Mouse (Mus musculus): ENCODE results near the gene Map3k19.

Gene Map3k19

GRCm38 (mm10) chr1:127854486-127855222 is at the start of gene Map3k19:
TSS of gene Map3k19 (minus strand) at chr1:127855031.
- no peak for DNase-seq

GRCm38 (mm10) chr1:127899401-127899800 is 44.6 kb upstream of the Map3k19 start:
- no peak for DNase-seq

- no peak for DNase-seq
Observed at GRCm38 (mm10) chr1:127869276-127869675, 14.4 kb upstream of the Map3k19 start.

DNA sequence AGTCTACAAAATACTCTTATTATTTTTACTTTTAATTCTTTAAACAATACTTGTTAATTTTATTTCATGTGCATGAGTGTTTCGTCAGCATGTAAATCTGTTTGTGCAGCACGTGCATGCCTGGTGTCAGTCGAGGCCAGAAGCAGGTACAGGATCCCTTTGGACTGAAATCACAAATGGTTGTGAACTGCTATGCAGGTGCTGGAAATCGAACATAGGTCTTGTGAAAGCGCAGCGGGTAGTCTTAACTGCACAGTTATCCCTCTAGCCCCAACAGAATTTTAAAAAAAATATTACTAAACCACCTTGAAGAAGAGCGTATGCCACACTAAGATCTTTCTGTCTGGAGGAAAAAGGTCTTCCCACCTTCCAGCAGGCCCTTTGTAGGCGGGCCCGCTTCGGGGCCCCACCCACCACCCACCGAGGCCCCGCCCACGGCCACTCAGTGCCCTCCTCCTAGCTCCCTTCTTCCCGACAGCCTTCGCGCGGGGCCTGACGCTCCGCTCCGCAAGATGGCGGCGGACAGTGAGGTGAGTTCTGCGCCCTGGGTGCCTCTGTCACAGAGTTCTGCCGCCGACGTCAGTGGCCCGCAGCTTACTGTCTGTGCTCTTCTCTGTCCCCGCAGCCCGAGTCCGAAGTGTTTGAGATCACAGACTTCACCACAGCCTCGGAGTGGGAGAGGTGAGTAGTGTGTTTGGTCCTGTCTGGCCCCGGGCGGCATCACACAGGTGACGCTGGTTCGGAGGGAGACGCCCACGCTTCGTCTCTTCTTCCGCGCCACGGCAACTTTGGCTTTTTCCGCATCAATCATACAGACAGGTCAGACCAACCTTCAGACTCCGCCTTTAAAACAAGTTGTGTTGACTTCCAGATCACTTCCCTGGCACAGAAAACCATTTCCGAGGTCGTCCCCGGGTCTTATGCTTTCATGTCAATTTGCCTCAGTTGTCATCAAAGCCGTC is 13.8 kb upstream of the Map3k19 start, which contains the start of gene Rab3gap1:
TSS of gene Rab3gap1 (plus strand) at position 474 of the 962 bp plus-strand sequence.
- DNase-seq, result peak; percentile 88

- no peak for DNase-seq
Observed at GRCm38 (mm10) chr1:127863806-127864205, 9.0 kb upstream of the Map3k19 start.

DNA sequence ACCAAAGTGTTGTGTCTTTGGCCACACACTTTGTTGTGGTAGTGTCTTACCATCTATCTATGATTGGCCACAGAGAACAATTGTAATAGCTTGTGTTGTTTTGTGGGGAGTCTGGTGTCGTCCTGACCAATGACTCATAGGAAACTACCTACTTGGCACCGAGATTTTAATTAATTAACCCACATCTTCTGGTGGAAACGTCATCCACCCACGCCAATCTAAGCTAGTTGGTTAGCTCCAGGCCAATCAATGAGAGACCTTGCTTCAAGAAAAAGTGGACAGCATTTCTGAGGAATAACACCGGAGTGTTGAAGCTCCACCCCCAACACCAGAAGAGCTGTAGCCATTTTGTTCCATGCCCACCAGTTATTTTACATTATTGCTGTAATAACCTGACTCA is 7.1 kb upstream of the Map3k19 start:
- no peak for DNase-seq

GRCm38 (mm10) chr1:127860492-127860891 is 5.7 kb upstream of the Map3k19 start:
- no peak for DNase-seq

DNA sequence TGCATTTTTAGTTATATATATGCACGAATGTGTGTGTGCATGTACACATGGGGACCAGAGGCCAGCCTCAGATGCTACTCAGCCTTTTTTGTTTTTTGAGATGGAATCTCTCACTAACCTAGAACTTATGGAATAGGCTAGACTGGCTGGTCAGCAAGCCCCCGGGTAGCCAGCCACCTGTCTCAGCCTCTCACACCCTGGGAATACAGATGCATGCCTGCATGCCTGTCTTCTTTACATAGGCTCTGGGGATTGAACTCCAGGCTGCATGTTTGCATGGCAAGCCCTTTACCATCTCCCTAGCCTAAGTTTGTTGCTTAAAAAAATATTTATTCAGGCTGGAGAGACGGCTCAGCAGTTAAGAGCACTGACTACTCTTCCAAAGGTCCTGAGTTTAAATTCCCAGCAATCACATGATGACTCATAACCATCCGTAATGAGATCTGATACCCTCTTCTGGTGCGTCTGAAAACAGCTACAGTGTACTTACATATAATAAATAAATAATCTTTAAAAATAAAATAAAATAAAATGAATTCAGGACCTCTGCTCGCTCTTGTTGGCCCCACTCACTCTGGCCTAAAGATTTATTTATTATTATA is 5.1 kb upstream of the Map3k19 start:
- DNase-seq, result no peak

DNA sequence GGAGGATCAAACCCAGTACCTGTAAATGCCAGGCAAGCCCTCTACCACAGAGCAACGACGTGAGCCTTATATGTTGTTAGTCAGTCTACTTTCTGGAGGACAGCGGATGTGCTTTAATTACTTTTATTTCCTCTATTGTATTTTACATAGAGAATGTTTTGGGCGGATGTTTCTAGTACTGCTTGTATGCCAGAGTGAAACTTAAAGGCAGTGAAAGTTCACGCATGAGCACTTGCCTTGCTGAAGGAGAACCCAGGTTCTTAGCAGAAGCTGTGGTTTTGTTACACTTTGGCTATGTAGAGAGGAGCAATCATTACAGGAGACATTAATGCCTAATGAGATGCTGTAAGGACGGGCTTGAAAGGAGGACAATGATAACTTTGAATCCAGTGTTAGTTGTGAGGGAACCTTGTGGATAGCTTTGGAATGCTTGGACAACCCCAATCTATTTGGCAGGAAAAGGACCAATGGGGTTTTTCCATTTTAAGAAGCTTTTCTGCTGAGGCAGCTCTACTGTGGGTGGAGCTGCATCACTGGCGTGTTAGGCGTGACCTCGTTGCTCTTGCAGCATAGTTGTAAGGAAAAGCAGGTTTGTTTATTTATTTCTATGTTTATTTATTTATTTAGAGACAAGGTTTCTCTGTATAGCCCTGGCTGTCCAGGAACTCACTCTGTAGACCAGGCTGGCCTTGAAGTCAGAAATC is 4.3 kb upstream of the Map3k19 start:
- no peak for DNase-seq

- no peak for DNase-seq
Observed at GRCm38 (mm10) chr1:127850075-127850610, 4.7 kb downstream of the Map3k19 start.

GRCm38 (mm10) chr1:127845472-127845871 is 9.4 kb downstream of the Map3k19 start:
- no peak for DNase-seq

GRCm38 (mm10) chr1:127838602-127839001 is 16.2 kb downstream of the Map3k19 start:
- no peak for DNase-seq

DNA sequence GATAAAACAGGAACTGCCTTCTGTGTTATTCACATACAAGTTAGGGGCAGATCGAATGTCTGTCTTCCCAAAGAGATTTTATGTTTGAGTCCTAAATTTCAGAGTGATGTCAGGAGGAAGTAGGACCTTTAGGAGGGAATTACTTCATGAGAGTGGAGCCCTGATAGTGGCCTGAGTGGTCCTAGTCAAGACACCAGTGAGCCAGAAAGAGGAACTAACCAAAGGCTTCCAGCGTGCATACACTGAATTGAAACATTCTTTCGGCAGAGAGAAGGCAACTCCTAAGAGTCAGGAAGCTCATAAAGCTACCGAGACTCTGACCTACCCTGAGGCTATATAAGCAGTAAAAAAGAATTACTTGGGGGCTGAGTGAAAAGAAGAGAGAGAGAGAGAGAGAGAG is 18.2 kb downstream of the Map3k19 start:
- DNase-seq, result no peak

DNA sequence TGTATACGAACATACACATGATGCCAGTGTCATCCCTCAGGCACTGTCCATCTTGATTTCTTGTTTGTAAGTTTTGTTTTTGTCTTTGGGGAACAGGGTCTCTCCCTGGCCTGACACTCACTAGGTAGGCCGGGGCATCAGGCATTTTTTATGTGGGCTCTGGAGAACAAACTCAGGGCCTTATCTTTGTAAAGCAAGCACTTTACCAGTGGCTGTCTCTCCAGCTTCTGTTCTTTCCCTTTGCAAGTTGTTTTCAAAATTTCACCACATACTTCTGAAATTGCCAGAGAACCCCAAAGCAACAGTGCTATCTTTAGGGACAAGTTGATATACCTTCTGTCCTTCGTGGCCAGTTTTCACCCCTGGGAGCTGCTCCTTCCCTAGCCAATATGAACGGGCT is 20.6 kb downstream of the Map3k19 start:
- DNase-seq, result no peak

- no peak for DNase-seq
Observed at GRCm38 (mm10) chr1:127833714-127834113, 21.1 kb downstream of the Map3k19 start.

DNA sequence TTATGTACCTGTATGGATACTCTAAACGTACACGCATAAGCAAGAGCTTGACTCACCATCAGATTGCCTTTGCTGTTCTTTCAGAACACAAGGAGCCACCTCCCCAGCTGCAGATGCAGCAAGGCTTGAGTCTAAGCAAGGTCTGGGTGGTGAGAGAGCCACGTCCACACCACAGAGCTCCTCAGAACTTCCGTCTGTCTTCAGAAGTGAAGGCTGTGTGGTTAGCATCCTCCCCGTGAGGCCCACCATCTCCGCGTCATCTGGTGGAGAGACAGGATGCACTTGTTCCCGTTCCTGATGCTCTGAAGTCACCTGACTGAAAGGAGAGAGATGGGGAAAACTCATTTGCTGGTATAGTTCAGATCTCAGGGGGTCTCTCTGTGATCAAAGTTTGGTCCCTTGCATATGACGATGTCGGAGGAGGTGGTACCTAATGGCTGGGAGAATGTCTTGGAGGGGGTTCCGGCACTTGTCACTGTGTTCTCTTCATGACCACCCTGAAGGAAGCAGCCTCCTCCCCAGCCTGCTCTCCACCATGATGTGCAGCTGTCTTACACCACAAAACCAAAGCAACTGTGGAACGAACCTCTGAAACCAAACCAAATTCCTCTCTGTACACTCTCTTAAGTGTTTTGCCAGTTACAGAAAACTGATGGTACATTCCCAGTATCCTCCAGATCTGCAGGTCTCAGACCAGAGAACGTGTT is 24.5 kb downstream of the Map3k19 start:
- no peak for DNase-seq

GRCm38 (mm10) chr1:127827325-127827724 is 27.5 kb downstream of the Map3k19 start:
- DNase-seq, result peak; percentile 6

DNA sequence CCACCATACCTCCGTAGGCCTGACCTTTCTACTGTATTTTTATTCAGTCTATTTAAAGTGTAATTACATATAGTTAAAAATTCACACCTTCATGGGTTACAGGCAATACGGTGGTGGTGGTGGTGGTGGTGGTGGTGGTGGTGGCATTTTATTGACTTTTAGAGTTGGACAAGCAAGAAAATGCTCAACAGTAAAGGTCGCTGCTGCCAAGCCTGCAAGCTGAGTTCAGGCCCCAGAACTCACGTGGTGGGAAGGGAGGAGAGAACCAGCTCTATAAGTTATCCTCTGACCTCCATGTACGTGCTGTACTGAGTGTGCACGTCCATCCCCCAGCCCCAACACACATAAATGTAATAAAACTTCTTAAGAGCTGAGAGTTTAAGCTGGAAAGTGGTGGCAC is 38.5 kb downstream of the Map3k19 start:
- DNase-seq, result no peak

DNA sequence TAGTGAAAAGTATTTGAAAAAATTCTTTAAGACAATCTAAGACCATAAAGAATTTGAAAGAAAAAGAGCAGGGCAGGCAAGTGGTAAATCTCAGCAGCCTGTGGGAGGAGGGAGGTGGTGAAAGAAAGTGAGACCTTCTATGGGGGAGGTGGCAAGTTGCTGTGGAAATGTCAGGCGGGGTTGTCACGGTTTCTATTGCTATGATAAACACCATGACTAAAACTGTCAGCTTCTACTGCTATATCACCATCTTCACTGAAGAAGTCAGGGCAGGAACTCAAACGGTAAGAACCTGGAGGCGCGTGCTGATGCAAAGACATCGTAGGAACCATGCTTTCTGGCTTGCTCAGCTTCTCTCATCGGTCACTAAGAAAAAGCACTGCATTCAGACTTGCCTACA is 41.9 kb downstream of the Map3k19 start:
- DNase-seq, result no peak

DNA sequence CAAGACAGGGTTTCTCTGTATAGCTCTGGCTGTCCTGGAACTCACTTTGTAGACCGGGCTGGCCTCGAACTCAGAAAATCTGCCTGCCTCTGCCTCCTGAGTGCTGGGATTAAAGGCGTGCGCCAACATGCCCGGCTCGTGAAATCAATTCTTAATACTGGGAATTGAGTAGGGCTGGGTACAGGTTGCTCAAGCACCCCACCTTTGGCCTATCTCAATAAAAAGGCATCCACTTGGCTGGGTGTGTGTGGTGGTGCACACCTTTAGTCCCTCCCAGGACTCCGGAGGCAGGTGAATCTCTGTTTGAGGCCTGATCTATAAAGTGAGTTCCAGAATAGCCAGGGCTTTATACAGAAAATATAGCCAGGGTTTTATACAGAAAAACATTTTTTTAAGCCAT is 46.2 kb downstream of the Map3k19 start:
- no peak for DNase-seq

DNA sequence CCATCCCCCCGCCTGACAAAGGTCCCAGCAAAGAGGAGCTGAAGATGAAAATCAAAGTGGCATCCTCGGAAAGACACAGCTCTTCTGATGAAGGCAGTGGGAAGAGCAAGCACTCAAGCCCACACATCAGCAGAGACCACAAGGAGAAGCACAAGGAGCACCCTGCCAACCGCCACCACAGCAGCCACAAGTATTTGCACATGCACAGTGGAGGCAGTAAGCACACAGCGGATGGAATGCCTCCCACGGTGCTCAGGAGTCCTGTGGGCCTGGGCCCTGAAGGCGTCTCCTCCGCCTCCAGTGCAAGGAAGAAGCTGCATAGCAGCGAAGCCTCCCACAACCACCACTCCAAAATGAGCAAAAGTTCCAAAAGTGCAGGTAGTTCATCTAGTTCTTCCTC is 51.9 kb downstream of the Map3k19 start:
- DNase-seq, result no peak

DNA sequence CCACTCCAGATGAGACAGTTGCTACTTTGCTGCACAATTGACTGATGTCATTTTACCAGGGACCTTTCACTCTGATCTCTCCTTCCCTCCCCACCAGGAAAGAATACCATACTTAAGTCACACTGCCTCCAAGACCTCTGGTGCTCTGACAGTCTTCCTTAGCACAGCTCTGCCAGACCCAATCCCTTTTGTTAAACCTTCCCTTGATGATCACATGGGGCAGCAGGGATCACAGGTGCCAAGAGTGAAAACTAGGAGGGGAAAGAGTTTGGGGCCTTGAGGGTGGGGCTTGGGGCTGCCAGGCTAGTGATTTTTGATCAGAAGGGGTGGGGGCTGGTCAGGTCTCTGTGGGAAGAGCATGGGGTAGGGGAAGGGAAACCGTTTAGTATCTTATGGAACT is 58.1 kb downstream of the Map3k19 start:
- DNase-seq, result no peak

All from cerebellum, adult 11 months (tissue).